Mouse (Mus musculus) liver, embryonic 14.5 days (tissue): ENCODE measurements around the gene Aloxe3.

Experiments used
- CTCF ChIP-seq: IDR thresholded peaks from 2 replicates; pipeline ENCODE4 v1.5.1; 2016; ENCODE audit warnings: antibody characterized with exemption, low read depth, control low read depth
- EP300 ChIP-seq: IDR thresholded peaks from 2 replicates; pipeline ENCODE4 v1.6.1; 2016; ENCODE audit warnings: antibody characterized with exemption, low read depth

- no peak for TF ChIP-seq CTCF
- no peak for TF ChIP-seq EP300
These were observed 3.9 kb upstream of the Aloxe3 start for GRCm38 (mm10) chr11:69121741-69122335.
